Mouse (Mus musculus): Measurements from ENCODE around the gene Mars.
"Not testable (repeated sequence)": the region's sequence is repeated elsewhere in the genome, so short reads cannot be mapped to it uniquely, and the experiment has no call there.

Gene Mars

DNA sequence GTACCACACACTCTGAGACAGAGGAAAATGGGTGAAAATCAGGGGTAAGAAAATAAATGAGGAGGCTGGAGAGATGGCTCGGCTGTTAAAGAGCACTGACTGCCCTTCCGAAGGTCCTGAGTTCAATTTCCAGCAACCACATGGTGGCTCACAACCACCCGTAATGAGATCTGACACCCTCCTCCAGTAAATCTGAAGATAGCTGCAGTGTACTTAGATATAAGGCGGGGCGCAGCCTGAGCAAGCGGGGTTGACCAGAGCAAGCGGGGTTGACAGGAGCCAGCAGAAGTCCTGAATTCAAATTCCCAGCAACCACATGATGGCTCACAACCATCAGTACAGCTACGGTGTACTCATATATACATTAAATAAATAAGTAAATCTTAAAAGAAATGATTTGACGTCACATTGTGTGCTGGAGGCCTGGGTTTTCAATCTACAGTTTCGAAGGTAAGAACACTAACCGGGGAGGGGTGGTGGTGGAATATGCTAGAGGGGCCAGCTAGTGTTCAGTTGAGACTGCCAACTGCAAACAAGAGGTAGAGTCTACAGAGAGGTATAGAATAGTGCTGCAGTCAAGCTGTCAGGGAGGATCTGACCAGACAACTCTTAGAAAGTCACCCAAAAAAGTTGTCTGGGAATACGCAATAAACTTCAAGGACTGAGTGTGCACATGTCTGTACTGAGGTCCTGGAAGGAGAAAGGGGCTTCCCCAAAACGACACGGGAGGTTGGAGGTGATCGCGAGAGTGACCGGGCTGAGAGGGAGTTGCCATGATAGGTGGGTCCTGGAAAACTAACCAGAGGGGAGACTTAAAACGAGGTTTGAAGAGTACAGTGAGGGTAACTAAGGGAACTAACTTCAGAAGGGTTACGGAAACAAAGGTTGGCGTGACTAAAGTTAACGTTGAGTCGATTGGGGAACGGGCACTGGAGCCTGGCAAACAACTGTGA is 787 bp downstream of the Mars start:
- no peak for DNase-seq (ENCODE audit: low spot score)

DNA sequence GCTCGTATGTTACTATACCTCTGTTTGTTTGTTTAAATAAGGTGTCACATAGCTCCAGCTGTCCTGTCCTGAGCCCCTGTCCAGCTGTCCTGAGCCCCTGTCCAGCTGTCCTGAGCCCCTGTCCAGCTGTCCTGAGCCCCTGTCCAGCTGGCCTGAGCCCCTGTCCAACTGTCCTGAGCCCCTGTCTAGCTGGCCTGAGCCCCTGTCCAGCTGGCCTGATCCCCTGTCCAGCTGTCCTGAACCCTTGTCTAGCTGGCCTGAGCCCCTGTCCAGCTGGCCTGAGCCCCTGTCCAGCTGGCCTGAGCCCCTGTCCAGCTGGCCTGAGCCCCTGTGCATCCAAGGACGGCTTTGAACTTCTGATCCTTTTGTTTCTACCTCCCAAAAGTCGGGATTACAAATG is 2.4 kb downstream of the Mars start:
- DNase-seq (ENCODE audit: low spot score), result not testable (repeated sequence)

DNA sequence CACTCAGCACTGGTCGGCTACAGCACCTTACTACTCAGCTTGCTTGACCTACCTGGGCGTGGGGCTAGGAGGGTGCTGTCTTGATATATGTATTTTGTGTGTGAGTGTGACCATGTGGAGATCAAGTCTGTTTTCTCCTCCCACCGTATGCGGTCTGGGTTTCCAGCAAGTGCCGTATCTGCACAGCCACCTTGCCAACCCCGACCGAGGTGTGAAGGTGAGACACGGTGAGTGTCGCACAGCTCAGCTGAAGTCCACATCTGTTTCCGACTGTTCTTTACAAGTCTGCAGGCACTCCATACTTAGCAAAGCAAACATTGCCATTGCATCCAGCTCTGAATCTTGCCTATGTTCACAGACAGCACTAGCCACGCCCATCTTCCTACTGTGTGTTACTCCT is 8.4 kb downstream of the Mars start:
- DNase-seq (ENCODE audit: low spot score), result no peak

DNA sequence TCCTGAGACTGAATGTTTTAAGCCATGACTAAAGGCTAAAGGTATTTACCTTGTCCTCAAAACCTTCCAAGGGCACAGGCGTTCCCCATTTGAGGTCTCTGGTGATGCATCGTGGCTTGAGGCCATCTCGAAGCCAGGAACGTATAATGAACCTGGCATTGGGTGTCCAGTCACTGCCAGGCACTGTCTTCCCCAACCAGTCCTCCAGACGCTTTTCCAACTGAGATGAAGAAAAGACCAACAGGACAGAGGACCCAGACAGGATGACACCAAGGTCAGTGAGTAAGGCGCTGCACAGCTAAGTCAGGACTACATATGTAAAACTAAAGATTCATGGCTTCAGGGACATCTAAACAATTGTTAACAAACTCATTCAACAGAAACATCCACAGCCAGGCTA is 11.2 kb downstream of the Mars start:
- DNase-seq (ENCODE audit: low spot score), result no peak

DNA sequence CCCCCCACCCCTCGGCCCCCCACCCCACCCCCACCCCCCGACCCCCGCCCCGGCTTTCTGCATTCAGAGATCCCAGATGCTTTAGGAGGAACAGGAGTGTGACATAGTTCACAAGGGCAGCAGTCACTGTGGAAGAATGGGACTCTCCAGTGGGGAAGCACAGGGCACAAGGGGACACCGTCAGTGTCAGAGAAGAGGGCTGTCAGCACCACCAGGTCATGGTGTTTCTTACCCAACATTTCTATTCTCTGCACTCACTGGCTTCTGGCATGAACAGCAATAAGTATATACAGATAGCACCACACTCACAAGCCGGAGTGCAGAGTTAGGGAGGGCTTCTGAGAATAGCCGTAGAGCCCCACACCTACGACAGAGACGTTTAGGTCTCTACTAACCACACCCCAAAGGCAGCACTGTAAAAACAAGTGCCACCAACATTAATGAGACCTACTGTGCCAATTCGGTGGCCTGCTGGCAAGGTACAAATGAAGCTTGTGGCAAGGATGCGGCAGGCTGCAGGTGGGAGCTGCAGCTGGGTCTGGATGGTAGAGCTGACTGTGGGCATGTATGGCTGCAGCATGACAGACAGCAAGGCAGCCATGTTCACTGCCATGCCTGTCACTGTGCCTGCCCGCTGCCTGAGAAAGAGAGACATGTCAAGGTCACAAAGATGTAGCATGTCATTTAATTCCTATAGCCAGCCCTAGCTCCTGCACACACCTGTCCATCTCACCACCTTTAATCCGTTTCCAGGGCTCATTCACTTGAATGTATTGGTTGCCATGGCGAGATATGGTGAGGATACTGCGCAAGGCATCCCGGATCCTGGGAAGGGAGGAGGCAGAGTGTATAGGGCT is 14.3 kb downstream of the Mars start:
- DNase-seq (ENCODE audit: low spot score), result no peak

DNA sequence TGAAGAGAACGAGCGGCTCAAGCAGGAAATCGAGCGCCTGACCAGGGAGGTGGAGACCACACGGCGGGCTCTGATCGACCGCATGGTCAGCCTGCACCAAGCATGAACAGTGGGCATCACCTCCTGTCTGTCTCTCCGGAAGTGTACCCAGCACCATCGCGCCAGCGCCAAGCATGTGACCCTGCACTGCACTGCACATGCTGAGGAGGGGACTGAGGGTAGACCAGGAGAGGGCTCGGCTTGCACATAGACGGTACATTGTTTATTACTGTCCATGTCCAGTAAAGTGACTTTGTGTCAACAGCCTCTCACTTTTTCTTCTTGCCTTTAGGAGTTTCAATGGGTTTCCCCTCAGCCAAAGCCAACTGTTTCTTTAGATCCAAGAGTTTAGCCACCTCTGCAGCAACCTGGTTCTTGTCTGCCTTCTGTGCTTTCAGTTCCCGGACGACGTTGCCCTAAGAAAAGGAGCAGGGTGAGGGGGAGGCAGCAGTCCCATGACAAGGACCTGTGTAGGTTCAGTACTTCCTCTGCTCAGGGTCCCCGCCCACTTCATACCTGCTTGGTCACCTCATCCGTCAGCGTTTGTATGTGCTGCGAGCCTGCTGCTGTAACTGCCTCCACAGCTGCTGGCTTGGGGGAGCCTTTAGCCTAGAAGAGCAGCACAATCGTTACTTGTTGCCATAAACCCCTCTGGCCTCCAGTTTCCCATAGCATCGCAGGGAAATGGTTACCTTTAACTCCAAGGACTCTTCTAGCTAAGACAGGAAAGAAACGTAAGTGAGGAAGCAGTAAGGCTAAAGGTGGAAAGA is 15.4 kb downstream of the Mars start:
- DNase-seq (ENCODE audit: low spot score), result no peak

DNA sequence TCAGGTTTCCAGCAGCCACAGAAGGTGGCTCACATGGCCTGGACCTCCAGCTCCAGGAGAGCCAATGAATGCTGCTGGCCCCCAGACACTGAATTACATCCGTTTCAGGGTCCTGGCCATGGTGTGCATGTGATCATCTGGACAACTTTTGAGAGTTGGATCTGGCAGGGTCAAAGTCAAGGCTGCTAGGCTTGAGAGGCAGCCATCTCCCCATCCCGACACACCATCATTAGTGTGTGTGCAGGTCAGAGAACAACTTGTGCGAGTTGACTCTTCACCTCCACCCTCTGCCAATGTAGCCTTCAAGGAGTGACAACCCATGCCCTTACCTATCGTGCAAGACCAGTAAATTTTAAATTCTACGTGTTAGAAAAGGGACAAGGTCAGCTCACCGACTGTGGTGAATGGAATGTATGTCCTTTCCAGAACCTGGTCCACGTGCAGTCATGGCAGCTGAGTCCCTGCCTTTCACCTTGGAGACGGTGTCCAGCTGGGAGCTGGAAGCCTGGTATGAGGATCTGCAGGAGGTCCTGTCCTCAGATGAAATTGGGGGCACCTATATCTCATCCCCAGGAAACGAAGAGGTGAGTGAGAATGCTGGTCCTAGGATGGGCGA is 16.6 kb downstream of the Mars start:
- no peak for DNase-seq (ENCODE audit: low spot score)

DNA sequence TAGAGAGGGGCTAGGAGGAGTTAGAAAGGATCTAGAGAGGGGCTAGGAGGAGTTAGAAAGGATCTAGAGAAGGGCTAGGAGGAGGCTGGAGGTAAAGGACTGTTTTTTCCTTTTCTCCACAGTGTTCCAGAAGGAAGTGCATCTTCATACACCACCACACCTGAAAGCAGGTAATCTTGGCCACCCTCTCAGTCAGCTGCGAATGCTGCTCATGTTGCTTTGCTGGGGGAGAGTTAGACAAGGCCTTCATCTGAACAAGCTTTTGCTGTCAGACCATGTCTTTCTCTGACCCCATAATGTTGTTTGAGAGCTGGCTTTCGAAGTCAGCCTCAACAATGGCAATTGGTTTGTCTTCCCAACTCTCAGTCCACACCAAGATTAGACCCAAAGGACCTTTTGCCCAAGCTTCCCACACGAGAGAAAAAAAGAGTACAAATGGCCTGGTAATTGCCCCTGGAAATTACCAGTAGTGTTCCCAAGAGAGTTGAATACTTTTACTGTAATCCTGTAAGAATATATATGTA is 17.9 kb downstream of the Mars start:
- no peak for DNase-seq (ENCODE audit: low spot score)

DNA sequence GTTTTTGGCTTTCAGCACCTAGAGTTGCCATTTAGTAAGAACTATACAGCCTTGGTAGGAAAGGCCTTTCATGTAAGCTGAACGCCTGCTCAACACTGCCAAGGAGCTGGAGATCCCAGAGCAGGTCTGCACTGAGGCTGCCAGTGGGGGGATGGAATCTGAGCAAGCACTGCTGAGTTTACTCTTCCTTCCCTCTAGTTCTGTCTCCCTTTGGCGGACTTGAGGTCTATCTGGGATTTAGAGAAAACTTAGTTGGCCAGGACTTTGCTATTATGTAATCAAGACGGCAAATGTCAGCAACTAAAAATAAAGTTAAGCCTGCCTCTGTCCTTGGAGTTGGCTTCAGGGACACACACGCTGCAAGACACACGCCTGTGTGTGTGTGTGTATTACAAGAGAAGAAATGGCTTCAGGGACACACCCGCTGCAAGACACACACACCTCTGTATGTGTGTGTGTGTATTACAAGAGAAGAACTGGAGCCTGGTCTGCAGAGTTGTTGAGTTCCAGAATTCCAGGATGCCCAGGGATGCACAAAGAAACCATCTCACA is 18.5 kb downstream of the Mars start:
- DNase-seq (ENCODE audit: low spot score), result no peak

DNA sequence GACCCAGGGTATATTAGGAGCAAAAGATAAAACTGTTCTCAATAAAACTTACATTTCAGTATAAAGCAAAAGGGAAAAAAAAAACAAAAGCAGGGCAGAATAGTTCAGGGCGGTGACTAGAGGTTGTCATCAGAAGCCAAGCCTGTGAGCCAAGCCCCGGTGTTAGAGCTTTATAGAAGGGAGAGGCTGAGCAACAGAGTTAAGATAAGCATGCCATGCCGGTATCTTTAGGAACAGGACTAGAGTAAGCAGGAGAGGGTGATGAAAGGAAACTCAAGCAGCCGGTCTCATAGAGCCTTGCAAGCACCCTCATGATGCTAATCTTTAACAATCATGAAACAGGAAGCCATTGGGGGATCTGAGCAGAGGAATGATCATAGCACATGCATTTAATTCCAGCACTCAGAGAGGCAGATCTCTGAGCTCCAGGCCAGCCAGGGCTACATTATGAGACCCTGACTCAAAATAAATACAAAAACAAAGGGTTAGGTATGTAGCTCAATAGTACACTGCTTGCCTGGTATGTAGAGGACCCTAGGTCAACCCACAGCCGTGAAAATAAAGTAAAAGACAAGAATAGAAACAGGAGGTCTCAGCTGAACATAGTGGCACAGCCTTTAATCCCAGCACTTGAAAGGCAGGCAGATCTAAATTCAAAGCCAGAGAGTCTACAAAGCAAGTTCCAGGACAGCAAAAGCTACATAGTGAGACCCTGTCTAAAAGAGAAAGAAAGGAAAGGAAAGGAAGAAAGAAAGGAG is 19.5 kb downstream of the Mars start:
- DNase-seq (ENCODE audit: low spot score), result no peak

DNA sequence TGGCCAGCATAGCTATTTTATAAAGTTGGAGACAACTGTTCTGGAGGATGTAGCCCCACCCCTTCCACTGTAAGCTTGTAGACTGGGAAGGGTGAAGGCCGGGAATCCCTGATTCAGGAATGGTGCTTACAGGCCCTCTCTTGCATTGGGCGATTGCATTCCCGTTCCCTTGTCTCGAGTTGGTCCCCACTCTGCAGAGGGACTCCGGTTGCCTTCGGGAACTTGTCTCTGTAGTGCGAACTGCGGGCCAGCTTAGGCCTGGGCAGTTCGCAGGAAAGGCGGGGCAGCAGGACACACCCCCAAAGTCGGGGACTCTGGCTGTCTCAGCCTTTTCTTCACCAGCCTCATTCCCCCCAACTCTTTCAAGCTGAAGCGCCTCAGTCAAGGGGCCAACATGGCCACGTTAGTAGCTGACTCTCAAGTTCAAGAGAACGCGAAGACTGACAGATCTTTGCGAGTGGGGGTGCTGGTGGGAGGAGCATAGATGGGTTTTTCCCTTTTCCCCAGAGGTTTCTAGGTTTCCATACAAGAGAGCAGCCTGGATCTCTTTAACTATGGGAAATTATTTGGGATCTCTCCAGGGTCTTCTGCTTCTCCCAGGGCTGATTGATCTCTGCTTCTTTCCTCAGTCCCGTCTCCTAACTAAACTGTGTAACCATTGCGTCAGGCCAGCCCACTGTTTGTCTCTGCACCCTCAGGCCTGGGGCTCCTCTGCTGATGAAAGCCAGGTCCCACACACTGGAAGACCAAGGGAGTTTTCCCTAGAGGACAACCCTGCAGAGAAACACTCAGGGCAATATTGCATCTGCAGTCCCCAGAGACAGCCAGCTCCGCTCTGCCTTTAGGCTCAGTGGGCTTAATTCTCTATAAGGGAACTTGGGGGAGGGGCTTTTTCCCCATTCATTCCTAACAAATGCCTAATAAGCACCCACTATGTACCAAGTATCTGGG is 20.4 kb downstream of the Mars start:
- DNase-seq (ENCODE audit: low spot score), result no peak

DNA sequence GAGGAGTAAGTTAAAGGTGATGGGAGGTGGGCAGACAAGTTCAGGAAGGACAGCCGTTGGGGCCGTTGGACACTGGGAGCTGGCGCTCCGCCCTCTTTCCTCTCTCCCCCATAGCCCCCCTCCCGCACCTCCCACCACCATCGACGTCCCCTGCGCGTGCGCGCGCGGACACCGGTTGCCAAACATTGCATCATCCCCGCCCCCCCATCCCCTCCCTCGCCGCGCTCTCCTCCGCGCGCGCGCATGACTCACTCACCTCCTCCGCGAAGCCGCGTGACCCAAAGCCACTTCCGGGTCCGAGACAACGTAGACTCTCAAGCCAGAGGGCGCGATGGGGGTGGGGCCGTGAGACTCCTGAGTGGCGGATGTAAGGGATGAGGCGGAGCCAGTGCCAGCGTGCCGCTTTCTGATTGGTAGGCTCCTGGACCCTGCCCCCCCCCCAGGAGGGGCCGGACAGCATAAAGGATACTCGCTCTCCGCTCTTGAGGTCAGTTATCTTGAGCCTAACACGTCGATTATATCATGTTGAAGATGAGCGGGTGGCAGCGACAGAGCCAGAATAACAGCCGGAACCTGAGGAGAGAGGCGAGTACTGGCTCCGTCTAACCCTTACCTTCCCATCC is 21.2 kb downstream of the Mars start:
- DNase-seq (ENCODE audit: low spot score), result peak; percentile 95

DNA sequence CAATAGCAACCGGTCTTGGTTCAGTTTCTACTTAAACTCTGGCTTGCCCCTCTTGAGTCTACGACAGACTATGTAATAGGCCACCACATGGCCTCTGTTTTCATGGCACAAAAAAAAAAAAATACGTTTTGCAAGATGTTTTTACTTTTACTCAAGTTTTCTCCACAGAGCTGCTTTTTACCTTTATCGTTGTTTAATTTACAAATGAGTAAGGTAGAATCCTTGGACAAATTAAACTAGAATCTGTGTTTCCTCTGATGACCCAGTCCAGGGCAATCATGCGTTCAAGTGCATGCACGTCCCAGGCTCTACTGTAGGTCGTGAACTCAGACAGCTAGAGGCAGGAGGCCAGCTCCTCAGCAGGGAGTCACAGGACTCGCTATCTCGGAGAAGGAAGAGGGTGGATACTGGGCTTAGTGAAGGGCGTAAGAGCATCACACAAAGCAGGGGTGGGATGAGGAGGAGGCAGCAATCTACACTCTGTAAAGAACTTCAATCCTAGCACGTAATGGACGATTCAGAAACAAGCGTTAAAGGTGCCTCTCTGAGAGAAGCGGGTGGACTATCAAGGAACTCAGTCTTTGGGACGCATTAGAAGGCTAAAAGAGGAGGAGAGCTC is 21.9 kb downstream of the Mars start:
- DNase-seq (ENCODE audit: low spot score), result peak; percentile 33

DNA sequence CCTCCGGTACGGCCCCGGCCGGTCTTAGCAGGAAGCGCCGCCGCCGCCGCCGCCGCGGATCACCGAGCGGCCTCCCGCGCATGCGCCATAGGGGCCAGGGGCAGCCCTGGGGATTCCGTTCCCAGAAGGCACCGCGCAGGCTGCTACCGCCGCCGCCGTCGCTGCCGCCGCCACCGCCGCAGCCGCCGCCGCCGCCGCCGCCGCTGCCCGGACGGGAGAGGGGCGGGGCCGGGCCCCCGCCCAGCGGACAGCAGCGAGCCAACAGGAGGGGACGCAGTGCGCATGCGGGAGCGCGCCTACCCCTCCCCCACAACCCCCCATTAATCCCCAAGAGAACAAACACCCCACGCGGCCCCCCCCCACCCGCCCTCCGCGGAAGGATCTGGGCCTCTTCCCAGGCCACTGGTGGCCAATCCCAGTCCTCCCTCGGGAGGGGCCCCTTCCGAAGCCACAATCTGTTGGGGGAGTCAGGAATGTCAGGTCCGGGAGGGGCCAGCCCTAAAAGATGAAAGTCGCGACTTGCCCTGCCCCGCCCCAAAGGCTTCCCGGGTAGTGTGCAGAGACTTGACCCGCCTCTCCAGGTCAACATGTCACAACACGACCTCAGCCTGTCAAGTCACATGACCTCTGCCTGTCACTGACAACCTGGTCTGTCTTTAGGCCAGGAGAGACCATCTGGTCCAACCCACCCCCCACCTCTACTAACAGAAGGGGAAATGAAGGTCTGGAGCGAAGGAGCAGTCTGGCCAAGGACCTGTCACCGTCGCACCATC is 22.6 kb downstream of the Mars start, which contains the start of gene Mbd6:
Gene Mbd6, minus strand, starts transcription at position 219 of the 773 bp plus-strand sequence.
- DNase-seq (ENCODE audit: low spot score), result peak; percentile 69

DNA sequence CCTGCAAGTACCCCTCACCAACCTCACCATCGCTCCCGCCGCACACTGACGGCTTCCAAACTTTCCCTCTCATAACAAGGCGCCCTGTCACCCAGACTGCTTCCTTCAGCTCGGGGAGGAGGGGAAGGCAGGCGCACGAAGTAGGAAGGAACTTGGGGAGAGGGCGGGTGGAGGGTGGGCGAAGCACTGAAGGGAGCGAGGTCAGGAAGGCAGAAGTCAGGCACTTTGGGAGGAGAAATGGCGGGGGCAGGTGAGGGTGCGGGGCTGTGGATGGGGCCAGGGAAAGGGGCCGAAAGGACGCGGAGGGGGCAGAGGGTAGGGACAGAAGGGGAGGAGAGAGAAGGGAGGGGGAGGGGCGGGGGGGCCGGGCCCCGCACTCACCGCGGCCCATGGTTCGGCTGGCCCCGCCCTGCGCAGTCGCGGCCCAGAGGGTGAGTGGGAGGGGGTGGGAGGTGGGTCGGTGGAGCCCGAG is 23.2 kb downstream of the Mars start:
- no peak for DNase-seq (ENCODE audit: low spot score)

DNA sequence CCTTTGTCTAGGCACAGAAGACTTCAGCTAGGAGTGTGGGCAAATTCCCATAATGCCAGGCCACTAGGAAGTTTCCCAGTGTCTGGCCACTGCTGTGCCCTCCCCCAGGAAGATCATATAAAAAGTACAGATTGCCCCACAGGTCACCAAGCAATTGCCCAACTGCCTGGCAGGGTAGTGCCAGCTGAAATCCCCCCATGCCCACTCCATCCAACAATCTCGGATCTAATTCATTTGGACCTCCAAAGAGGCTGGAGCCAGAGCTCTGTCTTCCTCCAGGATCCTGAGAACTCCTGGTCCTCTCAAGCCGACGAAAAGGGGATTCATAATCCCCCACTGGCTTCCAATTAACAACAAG is 23.7 kb downstream of the Mars start:
- DNase-seq (ENCODE audit: low spot score), result no peak

DNA sequence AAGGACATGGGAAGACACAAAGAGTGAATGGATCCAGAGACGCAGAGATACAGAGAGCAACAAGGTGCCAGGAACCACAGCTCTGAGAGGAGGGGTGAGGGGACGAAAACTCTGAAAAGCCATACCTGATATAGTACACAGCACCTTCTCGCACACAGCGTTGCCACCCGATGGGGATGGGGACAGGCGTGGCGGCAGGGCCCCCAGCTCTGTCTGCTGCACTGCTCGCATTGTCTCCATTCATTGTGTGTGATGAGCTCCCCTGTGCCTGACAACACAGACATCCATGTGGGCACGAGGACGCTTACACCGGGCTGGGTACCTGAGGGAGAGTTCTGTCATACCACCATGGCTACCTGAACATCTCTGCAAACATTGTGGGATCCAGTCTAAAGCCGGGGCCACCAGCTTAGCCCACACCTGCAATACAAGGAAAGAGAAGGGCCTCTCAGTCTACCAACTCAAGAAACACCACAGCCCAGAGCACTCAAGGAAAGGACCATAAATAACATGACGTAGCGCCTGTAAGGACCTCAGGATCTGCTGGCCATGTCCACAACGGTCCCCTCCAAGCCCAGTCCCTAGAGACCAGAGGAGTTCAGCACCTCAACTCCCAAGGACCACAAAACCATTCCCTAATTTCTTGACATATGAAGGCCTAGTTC is 24.2 kb downstream of the Mars start:
- DNase-seq (ENCODE audit: low spot score), result no peak
